Mouse (Mus musculus): ENCODE data around the gene Npr3.

The Npr3 gene

GRCm38 (mm10) chr15:11845204-11846062, 61.7 kb downstream of the Npr3 start:
- TF ChIP-seq GATA4 (IDR thresholded peaks at IDR 0.05; ENCODE audit: insufficient replicate concordance, low read length), result no peak

GRCm38 (mm10) chr15:11844115-11844514, 63.0 kb downstream of the Npr3 start:
- no peak for TF ChIP-seq GATA4 (IDR thresholded peaks at IDR 0.05; ENCODE audit: insufficient replicate concordance, low read length)

GRCm38 (mm10) chr15:11841828-11842227, 65.3 kb downstream of the Npr3 start:
- no peak for TF ChIP-seq GATA4 (IDR thresholded peaks at IDR 0.05; ENCODE audit: insufficient replicate concordance, low read length)

- TF ChIP-seq GATA4 (IDR thresholded peaks at IDR 0.05; ENCODE audit: insufficient replicate concordance, low read length), result no peak
These were observed 71.2 kb downstream of the Npr3 start for GRCm38 (mm10) chr15:11835913-11836312.

- TF ChIP-seq GATA4 (IDR thresholded peaks at IDR 0.05; ENCODE audit: insufficient replicate concordance, low read length), result no peak
These were observed 91.5 kb downstream of the Npr3 start for GRCm38 (mm10) chr15:11815551-11815950.

GRCm38 (mm10) chr15:11803576-11803975, 103.5 kb downstream of the Npr3 start:
- TF ChIP-seq GATA4 (IDR thresholded peaks at IDR 0.05; ENCODE audit: insufficient replicate concordance, low read length), result no peak

GRCm38 (mm10) chr15:11801863-11802722, 105.0 kb downstream of the Npr3 start:
- no peak for TF ChIP-seq GATA4 (IDR thresholded peaks at IDR 0.05; ENCODE audit: insufficient replicate concordance, low read length)

GRCm38 (mm10) chr15:11794632-11795031, 112.5 kb downstream of the Npr3 start:
- TF ChIP-seq GATA4 (IDR thresholded peaks at IDR 0.05; ENCODE audit: insufficient replicate concordance, low read length), result no peak

Data from liver, adult (tissue).